Mouse (Mus musculus) A20 (cell line): ENCODE data around the gene Bcl11a.

Experiments
- DNase-seq: peaks from one replicate; pipeline ENCODE4 v3.0.0-alpha.2; 2011; ENCODE audit warnings: low read depth, low spot score

Gene Bcl11a

DNA sequence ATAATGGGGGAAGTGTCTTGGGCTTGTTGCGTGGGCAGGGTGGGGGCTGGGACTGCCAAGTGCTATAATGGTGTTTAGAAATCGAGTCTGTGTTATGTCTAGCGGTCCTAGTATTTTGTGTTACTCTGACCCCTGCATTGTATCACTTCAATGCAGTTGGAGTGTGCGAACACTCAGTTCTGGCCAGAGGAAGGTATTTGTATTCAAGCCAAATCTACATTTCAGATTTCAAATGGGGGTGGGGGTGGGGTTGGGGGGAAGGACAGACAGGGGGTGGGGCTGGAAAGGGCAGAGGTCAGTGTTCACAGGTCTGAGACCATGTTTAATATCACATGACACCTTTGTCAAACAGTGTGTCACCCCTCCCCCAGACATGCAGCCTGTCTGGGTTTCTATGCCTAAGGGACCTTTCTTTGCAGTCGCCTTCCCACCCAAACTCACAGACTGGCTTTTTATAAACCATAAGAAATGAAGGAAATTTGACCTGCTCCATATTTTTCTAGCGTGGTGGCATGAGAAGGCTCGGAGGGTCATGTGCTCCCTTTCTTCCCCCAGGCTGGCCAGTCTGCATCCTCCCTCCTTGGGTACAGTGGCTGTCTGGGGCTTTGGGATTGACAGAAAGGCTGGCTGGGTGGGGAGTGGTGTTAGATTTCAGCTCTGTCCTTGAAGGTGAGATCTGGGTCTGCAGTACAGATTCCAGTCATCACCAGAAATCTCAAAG is 124.9 kb downstream of the Bcl11a start:
- no peak for DNase-seq

GRCm38 (mm10) chr11:24203489-24203888 is 125.6 kb downstream of the Bcl11a start:
- DNase-seq = no peak

DNA sequence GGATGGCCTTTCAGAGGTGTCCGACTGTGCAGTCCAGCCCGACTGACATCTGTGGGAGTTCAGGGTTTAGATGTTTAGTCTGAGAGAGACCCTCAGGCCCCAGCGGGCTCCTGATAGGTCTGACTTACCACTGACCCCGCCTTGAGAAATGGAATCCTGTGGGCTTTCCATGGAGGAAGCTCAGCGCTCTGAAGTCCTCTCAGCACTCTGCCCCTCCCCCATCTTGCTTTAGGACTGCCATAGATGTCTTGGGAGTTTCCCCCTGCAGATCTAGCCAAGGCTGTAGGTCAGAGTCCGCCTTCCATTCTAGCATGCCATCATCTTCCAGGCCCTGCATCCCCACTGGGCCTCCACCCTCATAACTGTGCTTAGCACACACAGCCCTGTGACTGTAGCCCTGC is 131.1 kb downstream of the Bcl11a start:
- no peak for DNase-seq

DNA sequence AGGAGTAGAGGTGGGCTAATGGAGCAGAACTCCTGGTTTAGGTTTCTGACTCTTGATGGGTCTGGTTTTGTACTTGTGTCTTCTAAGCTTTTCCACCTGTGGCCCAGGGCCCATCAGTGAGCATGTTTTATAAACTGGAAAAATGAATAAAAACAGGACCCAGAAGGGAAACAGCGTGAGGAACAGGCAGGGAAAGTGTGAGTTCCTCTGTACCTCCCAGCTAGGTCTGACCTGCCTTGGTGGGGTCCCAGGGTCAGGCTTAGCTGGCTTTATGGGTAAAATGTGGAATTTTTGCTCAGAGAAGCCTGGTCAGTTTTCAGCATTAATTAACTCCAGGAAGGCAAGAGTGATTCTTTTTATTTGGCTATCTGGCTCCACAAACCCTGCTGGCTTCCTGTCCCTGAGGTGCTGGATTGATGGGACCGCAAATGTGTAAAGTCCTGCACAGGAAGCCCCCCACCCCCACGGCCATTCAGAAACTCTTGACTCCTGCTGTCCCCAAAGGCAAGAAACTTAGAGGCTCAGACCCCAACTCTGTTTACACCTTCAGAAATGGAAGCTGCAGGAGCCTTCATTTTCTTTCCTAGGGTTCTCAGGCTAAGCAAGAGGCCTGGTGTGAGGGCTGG is 136.8 kb downstream of the Bcl11a start:
- no peak for DNase-seq

DNA sequence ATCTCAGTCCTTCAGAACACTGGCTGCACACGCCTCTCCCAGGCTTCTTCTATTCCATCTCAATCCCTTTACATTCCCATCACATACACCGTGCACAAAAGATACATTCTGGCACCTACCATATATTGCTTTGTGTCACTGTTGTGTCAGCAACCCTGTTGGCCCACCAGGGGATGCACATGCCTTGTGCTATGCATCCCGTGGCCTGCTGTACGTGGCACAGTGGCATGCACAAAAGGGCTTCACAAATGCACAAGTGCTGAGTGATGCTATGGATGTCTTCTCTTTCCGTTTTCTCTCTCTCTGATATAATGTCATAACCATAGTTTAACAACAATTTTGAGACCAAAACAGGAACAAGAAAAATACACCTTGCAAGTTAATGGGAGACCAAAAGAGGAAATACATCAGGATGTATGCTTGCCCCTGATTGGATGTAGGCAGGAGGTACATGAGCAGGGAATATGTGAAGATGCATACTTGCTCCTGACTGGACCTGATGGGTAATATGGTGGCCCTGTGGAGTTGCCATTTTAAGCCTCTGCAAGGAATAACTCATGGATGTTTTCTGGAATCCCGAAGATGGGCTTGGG is 140.0 kb downstream of the Bcl11a start:
- DNase-seq = no peak

GRCm38 (mm10) chr11:24221601-24222307 is 143.9 kb downstream of the Bcl11a start:
- no peak for DNase-seq
